Mouse (Mus musculus) mature B cell (primary cell): ENCODE measurements at regions not wholly inside any gene's neighbourhood (a gene's known extent, or its start where the extent isn't known, plus 50 kb on each side); places are given as distances from the start of the nearest gene placed in this dataset.

Source experiments
- in situ Hi-C: fragments of 300-500 bp; cut with MboI; formaldehyde crosslinking; loops from 2 replicates; pipeline ENCODE4 v1.14.3; 2019

DNA sequence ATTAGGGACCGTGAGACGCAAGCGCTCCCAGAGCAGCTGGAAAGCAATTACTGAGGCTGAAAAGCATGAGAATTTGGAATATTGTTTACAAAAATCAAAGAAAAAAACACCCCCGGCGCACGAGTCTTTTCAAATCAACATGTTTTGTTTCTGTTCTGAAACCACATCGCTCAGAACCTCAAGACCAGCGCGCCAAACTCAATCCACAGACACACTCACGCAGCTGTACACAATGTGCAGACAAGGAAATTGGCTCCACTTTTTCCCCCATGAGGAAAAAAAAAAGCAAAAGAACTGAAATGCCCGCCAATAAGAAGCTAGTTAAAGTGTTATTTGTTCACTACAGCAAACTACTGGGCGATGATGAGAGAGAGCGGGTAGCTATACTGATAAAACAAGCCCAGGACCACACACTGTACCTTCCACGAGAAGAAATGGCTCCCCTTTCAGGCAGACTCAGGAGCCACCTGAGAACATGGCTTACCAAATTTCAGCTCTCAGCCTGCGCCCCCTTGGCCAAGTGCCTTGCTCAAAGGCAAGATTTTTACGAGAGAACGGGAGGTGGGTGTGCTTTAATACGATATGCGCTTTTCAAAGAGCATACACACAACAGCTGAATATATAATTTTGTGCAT is 222.5 kb upstream of the Akirin2 start:
- in situ Hi-C loops = no loop called here

DNA sequence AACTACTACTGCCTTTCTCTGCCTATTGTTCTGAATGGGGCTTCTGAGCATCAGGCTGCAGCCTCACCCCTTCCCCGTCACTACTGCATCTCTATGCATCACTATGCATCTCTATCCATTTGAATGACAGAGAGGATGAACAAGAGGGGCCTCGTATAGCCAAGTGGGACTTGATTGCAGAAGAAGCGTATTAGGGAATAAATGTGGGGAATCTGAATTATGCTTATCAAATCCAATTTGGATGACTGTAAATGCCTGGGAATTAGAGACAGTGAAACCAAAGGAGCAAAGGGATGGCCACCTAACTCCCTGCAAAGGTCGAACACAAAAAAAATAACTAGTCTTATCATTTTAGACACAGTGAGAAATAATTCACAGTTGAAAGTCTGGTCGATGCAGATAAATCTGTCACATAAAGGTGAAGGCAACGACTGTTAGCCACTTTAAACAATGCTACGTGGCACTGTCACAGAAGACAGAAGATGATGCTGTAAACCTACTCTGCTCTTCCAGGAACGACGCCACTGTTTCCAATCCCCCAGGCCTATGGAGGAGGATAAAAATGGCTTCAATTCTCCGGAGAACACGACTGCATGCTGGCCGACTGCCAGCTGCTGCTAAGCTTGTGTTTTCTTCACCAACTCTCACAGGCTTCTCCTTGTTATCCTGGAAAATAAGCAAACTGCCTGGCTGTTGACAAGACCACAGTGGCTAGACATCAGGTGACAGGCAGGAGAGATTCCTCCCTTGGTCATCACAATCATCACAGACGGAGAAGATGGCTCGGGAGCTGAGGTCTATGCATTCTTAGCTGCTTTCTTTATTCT is 213.6 kb upstream of the Akirin2 start:
- in situ Hi-C loops = no loop called here

GRCm38 (mm10) chr4:34337852-34338251 is 212.9 kb upstream of the Akirin2 start:
- in situ Hi-C loops = no loop called here

GRCm38 (mm10) chr4:34340057-34340456 is 210.7 kb upstream of the Akirin2 start:
- in situ Hi-C loops = no loop called here

DNA sequence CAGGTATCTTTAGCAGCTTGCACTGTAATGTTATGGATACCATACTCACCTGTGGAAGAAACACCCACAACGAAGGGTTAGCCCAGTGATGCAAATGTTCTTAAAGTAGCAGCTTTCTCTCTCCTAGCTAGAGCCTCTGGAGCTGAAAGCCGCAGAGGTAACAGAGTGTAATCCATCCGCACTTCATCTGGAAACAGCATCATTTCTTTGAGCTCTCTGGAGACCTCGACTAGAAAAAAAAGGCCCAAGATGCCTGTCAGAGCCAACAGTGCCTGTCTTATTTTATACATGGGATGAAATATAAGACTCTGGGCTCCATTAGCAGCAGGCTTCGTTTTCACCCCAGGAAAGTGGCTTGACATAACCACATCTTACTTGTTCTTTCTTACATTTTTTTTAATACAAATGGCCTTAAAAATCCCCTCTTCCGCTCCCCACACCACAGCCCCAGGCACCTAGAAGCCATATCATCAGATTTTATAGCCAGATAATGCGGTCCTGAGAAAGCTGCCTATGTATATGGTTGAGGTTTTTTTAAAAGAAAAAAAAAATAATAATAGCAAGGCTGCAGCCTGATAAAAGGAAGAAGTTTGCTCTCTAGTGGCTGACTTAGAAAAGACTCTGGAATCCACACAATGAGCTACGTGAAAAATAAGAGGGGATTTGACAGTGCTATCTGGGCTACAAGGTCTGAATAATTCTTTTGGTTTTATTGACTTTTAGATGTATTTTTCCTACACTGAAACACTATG is 179.3 kb upstream of the Akirin2 start:
- in situ Hi-C loops = no loop called here

DNA sequence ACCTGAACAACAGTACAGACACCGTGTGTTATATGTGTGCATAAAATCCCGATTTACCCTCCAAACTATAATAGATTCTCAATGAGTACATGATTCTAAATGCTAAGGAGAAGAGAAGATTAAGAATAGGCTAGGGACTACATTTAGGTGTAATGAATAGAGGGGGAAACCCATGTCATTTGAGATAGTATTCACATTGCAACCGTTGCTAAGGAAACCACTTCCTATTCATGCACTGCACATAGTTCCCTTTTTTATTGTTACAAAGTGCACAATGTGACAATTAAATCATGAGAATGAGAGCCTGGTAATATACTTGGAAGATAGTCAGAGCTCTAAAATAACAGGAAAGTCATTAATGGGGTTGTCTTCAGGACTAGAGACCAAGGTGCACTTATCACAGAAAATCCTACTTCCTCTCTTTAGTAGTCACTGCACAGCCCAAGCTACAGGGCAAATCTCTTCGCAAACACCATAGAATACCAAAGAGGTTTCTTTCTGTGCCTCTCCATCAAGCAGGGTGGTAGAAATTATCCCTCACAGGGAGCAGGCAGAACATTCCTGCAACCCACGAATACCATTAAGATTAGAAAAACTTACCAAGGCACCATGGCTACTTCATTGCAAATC is 164.3 kb upstream of the Akirin2 start:
- in situ Hi-C loops = no loop called here

GRCm38 (mm10) chr4:34391499-34391898 is 159.2 kb upstream of the Akirin2 start:
- in situ Hi-C loops = no loop called here

- in situ Hi-C loops = no loop called here
Observed at GRCm38 (mm10) chr4:34403061-34403460, 147.7 kb upstream of the Akirin2 start.

DNA sequence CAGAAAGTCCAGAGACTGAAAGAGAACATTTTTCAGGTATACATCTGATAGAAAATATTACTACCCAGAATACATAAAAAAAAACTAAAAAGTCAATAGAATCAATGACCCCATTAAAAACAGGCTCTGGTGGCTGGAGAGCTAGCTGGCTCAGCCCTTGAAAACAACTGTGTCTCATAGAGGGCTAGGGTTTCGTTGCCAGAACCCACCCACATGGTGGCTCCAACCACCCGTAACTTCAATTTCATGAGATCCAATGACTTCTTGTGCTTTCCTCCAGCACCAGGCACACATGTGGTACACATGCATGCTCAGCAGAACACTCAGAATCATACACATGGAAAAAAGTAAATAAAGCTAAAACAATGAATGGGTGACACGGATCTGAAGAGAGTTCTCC is 143.6 kb upstream of the Akirin2 start:
- in situ Hi-C loops = no loop called here

- in situ Hi-C loops = no loop called here
Observed at GRCm38 (mm10) chr4:34420970-34421369, 129.8 kb upstream of the Akirin2 start.

- in situ Hi-C loops = no loop called here
Observed at GRCm38 (mm10) chr4:34424131-34424646, 126.5 kb upstream of the Akirin2 start.

- in situ Hi-C loops = no loop called here
Observed at GRCm38 (mm10) chr4:34429003-34429402, 121.7 kb upstream of the Akirin2 start.

GRCm38 (mm10) chr4:34429456-34430235 is 121.1 kb upstream of the Akirin2 start:
- in situ Hi-C loops = no loop called here

- in situ Hi-C loops = no loop called here
Observed at GRCm38 (mm10) chr4:34437316-34437715, 113.4 kb upstream of the Akirin2 start.

- in situ Hi-C loops = no loop called here
Observed at GRCm38 (mm10) chr4:34449582-34449981, 101.2 kb upstream of the Akirin2 start.

DNA sequence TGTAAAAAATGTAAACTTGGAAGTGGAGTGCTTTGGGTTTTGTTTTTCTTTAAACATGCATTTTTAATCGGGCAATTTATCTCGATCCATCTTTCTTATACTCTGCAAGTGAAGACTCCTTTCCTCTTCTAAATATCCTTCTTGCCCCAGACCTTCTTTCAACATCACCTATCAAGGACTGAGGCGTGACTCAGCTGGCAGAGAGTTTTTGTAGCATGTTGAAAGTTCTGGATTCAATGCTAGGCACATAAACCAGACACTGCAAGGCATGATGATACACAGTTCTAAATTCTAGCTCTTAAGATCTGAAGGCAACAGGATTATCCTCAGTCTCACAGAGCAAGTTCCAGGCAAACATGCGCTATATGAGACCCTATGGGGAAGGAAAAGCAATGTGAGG is 88.1 kb upstream of the Akirin2 start:
- in situ Hi-C loops = no loop called here

- in situ Hi-C loops = no loop called here
Observed at GRCm38 (mm10) chr4:34465845-34466244, 84.9 kb upstream of the Akirin2 start.

DNA sequence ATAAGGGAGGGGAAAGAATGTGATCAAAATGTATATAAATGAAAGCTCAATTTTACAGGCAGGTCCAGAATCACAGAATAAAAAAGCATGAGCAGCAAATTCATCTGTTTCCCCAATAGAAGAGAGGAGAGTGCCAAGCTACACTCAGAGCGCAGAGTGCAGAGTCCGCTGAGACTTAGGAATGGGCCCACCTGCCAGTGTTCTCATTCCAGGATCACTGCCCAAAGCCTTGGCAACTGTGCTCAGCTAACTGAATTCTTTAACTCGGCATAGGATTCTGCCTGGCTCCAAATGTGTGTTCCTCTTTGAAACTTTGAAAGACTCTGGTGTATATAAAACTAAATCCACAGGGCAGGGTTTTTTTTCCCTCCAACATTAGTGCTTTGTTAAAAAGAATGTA is 84.4 kb upstream of the Akirin2 start:
- in situ Hi-C loops = no loop called here

DNA sequence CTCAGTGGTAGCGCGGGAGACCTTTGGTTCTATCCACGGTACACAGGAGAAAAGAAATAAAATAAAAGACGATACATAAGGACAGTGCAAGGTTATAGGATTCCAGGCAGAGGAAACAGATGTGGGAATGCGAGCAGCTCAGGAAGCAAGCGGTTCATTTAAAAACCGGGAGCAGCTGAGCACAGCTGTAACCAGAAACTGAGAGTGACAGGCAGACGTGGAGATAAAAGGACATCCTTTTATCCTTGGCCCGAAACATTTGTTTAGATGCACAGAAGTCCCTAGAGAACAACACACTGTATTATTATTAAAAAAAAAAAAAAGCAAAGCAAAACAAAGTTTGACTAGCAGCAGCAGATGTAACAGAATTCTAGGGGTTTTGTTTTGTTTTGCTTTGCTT is 82.6 kb upstream of the Akirin2 start:
- in situ Hi-C loops = no loop called here

- in situ Hi-C loops = no loop called here
Observed at GRCm38 (mm10) chr4:34475792-34476448, 74.8 kb upstream of the Akirin2 start.

GRCm38 (mm10) chr4:34484273-34484672 is 66.5 kb upstream of the Akirin2 start:
- in situ Hi-C loops = no loop called here
